Mouse (Mus musculus) heart, postnatal 14 days (tissue): ENCODE measurements at regions not wholly inside any gene's neighbourhood (a gene's known extent, or its start where the extent isn't known, plus 50 kb on each side); places are given as distances from the start of the nearest gene placed in this dataset.
A peak's percentile ranks its signal among the peaks of the same experiment; 100 is the strongest.

Experiments
- DNase-seq, 2 experiments: peaks; one replicate each; pipeline ENCODE4 v3.0.0; 2021 to 2022
- intact Hi-C: fragments of 180-260 bp; cut with DNase I; formaldehyde crosslinking; loops from one replicate; pipeline ENCODE4 v1.15.1; 2025

DNA sequence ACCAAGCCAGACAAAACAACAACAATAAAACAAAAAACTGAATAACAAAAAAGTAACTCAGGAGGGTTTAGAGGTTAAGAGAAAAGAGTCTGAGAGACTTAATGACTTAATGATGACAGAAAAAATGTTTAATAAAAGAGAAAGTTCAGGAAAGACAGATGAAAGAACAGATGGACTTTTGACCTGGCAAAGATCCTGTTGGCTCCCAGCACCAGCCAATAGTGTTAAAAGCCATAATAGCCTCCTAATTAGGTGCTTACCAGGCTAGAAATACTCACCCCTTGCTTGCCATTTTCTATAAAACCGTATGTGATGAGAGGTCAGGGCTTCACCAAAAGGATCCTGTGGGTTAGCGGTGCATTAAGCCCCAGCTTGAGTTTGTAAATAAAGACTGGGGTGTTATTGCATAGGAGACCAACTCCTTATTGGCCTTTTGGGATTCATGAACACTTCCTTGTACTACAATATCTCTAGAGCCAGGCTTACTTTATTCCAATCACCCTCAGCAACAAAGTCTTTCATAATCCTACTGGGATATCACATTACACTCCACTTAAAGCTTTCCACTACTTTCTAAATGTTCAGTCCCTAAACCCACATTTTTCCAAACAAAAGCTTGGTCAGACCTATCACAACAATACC is 282.1 kb upstream of the Rasa1 start:
- DNase-seq, result no peak
- intact Hi-C loops, result no loop called here

DNA sequence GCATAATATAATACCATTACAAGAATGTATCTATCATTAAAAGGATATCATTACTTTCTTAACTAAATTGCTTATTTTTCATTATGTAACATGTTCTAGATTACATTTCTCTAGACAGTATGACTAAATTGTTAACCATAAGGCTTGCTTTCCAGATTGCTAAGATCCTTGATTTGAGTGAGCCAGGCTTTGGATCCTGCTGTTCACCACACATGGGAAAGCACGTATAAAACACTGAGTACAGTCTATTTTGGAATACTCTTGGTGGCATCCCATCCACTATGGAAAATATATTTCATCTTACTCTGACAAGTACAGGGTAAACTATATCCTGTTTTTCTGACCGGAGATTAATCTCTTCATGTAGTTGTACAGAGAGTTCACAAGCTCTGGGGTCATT is 268.9 kb upstream of the Rasa1 start:
- no peak for DNase-seq
- intact Hi-C loops, result no loop called here

GRCm38 (mm10) chr13:85556101-85556853 is 267.3 kb upstream of the Rasa1 start:
- peak; percentile 40 to 73 for DNase-seq
- intact Hi-C loops, result no loop called here

DNA sequence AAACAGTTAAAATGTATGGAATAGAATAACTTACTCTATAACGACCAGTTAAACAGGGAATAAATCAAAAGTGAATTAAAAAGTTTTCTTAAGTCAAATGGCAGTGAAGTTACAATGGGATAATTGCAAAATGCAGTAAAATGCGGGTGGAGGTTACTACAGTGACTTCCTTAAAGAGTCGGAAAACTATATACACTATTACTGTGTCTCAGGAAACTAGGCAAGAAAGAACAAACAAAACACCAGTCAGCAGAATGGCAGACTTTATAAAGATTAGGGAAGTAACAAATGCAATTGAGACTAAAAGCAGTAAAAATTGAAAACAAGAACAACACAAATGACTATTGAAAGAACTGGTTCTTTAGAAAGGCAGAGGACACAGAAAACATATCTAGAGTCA is 264.1 kb upstream of the Rasa1 start:
- no peak for DNase-seq
- intact Hi-C loops, result no loop called here

DNA sequence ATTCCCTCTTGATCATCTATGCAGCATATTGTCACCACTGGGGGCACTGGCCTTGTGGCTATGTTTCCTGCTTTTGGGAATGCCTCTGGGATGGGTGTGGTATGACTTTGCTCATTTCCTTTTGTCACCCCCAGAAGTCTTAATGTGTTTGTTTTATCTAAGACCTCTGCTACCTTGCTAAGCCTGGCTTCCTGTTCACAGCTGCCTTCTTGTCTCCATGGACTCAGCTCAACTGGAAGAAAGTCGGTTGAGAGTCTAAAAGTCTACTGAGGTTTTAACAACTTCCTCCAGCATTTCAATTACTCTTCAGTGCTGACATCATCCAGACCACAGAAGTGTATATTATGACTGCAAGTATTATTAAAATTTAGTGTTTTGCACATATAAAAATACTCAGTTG is 220.7 kb upstream of the Rasa1 start:
- intact Hi-C loops, result loop anchor here (10.0 kb wide), 1 partner anchor 215 kb away; no protein-coding TSS in a partner anchor
- no peak for DNase-seq

DNA sequence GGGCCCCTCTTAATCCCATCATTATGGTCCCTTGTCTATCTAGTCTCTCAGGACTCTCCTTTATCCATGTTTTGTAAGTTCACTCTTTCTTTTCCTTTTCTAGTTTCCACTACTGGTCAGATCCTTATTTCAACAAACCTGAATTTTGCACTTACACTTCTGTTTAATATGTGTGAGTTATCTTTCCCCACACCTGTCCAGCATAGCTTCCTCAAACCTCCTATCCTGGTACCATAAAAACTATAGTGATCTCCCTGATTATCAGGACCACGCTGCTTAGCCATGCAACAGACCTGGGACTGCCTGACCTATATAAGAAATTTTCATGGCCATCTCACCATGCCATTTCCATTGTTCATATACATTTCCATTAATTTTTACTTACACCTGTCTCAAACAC is 219.6 kb upstream of the Rasa1 start:
- no peak for DNase-seq
- intact Hi-C loops, result no loop called here

DNA sequence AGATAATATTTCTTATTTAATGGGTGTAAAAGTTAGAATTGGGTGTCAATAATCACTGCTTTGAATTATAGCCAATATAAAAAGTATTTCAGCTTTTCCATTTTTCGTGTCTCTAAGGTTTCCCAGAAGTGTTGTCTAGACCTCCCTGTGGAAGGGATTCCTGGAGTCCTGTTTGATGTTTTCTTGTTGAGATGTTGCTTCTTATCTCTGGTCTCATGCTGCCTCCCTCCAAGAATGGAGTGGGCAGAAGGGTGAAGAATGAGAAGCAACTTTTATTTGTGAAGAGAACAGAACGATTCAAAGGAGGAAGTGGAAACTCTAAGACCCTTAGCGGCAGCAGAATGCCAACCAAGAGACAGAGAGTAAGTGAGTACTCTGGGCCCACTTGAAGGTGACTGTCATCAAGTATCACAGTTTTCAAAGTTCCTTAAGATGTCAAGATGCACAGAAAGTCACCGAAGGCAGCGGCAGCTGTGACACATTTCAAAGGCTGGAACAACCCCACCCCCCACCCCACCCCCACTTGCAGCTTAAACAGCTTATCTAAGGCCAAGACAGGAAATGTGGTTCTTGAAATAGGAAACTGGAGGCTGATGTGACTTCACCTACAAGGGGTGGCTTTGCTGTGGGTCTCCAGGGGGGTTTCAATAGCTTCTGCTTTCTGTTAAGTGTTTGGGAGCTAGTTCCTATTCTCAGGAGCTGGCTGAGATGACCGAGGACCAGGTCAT is 218.6 kb upstream of the Rasa1 start:
- peak in 1 of 2 experiments; percentile 3 for DNase-seq

GRCm38 (mm10) chr13:85506875-85507274 is 217.9 kb upstream of the Rasa1 start:
- intact Hi-C loops, result no loop called here

More for the DNA sequence above, 218.6 kb upstream of the Rasa1 start:
- intact Hi-C loops, result no loop called here

DNA sequence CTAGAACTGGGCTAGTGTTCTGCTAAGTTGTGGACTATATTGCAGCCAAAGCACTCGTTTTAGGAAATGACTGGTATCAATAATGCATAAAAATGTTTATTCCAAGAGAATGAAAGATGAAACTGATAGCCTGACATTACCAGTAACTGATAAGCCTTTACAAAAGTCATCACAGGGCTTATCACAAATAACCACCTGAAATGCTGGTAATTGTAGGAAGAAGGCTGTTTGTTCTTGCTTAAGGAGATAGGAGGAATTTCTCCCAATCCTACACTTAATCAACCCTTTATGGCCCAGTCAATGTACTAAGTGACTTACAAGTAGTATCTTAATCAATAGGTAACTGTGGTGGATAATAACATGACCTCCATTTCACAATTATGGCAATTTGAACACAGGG is 217.1 kb upstream of the Rasa1 start:
- intact Hi-C loops, result no loop called here
- no peak for DNase-seq

More at GRCm38 (mm10) chr13:85506875-85507274, 217.9 kb upstream of the Rasa1 start:
- no peak for DNase-seq

GRCm38 (mm10) chr13:85505046-85505445 is 216.1 kb upstream of the Rasa1 start:
- no peak for DNase-seq
- intact Hi-C loops, result no loop called here

DNA sequence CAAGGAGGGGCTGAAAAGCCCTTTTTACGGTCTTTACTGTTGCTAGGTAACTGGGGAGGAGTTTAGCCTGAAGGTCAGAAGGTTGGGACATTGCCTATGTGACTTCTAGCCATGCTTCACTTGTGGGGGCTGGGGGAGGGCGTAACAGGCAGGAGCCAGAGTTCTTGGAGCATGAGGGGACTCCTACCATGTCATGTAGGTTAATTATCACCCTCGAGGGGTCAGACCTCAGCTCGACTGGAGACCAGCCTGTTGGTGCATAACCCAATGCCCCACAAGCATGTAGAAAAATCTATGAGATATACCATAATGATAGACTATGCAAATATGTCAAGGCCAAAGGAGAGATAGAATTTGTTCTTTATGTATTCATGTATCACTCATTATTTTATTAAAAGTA is 215.1 kb upstream of the Rasa1 start:
- no peak for DNase-seq
- intact Hi-C loops, result no loop called here

DNA sequence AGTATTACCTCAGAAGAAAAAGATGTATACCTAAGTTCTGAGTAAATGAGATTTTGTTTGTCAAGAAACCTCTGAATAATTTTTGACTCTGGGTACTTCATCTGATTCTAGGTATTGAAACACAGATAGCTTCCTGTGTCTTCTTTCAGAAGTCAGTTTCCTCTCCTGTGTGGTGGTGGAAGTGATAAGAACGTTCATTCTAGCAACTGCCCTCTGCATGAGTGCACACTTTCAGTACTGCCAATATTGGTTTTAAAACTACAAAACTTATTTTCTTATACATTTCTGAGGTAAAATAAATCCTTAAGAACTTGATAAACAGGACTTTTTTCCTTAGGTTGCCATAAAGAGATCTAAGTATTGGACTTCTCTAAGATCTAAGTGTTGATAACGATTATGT is 209.8 kb upstream of the Rasa1 start:
- intact Hi-C loops, result no loop called here
- no peak for DNase-seq

DNA sequence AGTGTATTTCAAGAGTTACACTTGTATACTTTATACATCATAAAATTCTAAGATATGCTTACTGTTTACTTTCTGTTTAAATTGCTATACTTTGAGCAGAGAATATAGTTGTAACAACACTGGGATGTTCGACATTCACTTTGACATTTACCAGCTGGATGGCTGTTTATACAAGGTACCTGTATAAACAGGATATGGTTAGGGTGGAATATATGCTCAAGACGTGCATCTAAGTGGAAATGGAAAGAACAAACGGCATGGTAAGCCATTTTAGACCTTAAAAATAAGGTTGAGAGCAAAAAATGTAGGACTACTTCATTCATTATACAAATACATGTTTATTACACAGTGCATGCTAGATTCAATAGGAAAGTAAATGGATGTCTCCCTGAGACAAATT is 195.9 kb upstream of the Rasa1 start:
- intact Hi-C loops, result no loop called here
- DNase-seq, result no peak

- intact Hi-C loops, result no loop called here
Measured at GRCm38 (mm10) chr13:85483348-85483747, 194.4 kb upstream of the Rasa1 start.

DNA sequence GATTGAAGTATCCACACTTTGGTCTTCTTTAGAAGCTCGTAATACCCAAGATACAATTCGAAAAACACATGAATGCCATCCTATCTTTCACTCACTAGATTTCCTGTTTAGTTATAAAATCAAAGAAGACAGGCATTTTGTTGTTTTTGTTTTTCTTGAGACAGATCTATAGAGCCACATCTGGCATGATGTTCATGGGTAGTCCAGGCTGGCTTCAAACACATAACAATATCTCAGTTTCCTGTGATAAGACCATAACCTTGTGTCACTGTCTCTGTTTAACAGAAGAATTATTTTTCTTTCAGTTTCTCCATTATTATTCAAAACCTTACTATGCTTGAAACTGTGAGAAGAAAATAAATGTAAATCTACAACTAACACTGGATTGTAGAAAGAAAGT is 190.5 kb upstream of the Rasa1 start:
- DNase-seq, result no peak
- intact Hi-C loops, result no loop called here

More at GRCm38 (mm10) chr13:85483348-85483747, 194.4 kb upstream of the Rasa1 start:
- DNase-seq, result no peak

DNA sequence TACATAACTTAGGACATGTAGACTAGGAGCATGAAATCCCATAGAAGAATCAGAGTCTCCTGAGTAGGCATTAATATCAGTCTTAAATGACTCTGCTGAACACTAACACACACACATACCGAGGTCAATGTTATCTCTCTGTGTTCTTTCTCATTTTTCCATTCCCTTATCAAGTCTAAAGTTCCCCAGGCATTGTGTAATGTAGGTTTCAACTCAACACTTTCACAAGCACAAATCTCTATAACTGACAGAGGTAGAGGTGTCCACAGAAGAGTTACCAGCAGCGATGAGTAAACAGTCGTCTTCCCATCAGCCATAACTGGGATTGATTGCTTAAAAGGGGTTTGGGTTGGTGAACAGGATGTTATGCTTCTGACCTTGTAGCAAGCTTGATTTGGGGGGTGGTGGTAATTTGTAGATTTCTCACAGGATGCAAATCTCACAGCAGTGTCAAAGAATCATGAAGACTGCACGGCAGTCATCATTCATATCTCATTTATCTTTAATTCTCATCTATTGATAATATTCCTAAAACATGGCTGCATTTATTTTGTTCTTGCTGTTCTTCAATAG is 187.4 kb upstream of the Rasa1 start:
- intact Hi-C loops, result no loop called here
- DNase-seq, result no peak

- intact Hi-C loops, result no loop called here
- no peak for DNase-seq
Measured at GRCm38 (mm10) chr13:85471340-85471739, 182.4 kb upstream of the Rasa1 start.

DNA sequence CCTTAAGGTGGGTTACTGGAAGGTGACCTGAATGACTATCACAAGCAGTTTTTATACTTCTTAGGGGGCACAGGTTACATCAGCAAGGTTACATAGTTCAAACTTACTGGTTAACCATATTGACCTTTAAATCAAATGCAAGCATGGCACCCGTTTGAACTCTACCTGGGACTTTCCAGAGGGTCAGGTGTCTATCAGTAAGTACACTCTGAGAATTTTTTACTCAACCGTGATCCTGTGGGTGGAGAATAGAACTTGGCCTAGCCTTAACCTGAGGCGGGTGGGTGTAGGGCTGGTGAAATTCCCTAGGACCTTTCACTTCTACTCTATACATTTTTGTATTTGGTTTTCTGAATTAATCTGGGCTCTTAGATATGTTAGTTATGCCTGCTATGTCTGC is 170.5 kb upstream of the Rasa1 start:
- intact Hi-C loops, result no loop called here

DNA sequence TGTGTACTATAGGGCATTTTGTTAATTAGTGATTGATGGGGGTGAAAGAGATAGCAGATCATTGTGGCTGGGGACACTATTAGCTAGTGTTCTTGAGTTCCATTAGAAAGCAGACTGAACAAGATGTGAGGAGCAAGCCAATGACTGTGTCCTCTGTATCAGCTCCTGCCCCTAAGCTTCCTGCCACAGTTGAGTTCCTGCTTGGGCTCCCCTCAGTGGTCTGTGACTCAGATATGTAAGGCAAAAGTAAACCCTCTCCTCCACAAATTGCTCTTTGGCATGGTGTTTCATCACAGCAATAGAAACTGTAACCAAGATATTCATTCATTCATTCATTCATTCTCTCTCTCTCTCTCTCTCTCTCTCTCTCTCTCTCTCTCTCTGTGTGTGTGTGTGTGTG is 169.7 kb upstream of the Rasa1 start:
- no peak for DNase-seq
- intact Hi-C loops, result no loop called here

More for the DNA sequence above, 170.5 kb upstream of the Rasa1 start:
- no peak for DNase-seq

DNA sequence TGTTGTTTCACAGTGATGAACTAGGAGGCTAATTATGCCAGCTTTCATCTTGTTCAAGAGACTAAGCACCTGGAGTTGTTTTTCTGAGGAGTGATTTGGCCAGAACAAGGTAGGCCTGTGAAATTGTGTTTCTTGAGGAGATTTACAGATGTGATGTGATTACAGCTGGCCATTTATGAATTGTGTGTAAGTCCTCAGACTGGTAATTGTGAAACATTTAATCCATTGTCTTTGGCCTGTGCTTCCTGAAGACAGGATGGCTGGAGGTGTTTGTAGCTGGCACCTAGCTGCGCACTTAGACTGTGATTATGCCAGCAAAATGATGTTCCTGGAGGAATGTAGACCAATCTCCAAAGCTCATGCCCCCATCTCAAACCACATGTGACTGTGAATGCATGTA is 150.7 kb upstream of the Rasa1 start:
- DNase-seq, result no peak
- intact Hi-C loops, result no loop called here

DNA sequence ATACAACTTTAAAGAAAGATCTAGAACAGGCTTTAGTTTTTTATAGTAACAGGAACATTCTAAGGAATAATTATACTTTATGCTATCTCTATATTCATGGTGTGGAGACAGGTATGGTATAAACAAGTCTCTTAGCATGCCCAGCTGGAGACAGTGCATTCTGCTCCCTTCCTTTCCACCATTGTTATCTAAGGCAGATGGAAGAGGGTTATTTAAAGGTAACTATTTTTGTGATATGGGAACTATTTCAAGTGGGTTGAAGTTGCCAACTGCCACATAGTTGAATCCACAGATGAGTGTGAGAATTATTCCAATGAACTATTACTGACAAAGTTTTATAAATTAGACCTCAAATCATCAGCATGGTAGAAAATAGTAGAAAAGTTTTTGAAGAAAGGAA is 148.9 kb upstream of the Rasa1 start:
- intact Hi-C loops, result no loop called here
- no peak for DNase-seq
